Mouse (Mus musculus) adipose tissue, adult 10 weeks (tissue): ENCODE measurements around the gene Olfr90. TPM values are rescaled to one million over a fixed set of nuclear protein-coding genes. Genes with fewer than 3 reads are reported as not detected.

Experiments used
- polyA plus RNA-seq: library from polyadenylated mRNA; stranded (reverse); fragments of 350-450 nt; fragmentation: Illumina TruSeq; extraction: RNeasy Lipid Tissue Mini Kit (QIAGEN cat#74804); gene quantifications from one replicate; pipeline ENCODE4 v1.2.3, GENCODE M21; 2014; ENCODE audit warnings: low read depth, low replicate concordance

Gene Olfr90
- polyA plus RNA-seq, result not detected

GRCm38 (mm10) chr17:37088399-37088798 lies at the start of gene Olfr90:
Gene Olfr90 (minus strand): TSS chr17:37088499.

GRCm38 (mm10) chr17:37119988-37120387 lies 31.7 kb upstream of the Olfr90 start, which contains the start of gene Olfr92:
Gene Olfr92 (minus strand): TSS chr17:37120088.

GRCm38 (mm10) chr17:37098178-37098577 lies 9.9 kb upstream of the Olfr90 start, which contains the start of gene Olfr91:
Gene Olfr91 (minus strand): TSS chr17:37098278.

GRCm38 (mm10) chr17:37045611-37046311 lies 42.5 kb downstream of the Olfr90 start, which contains the start of gene Gabbr1:
Gene Gabbr1 (plus strand): TSS chr17:37045966.

Other genes starting within 250 kb of the Olfr90 start
- gene Trim15, start 221.3 kb downstream of the Olfr90 start, polyA plus RNA-seq, result not detected
- gene Trim10, start 218.9 kb downstream of the Olfr90 start, polyA plus RNA-seq, result 0.35 TPM
- not detected for gene Trim40, start 198.4 kb downstream of the Olfr90 start, polyA plus RNA-seq
- 0.30 TPM for gene Trim31, start 190.4 kb downstream of the Olfr90 start, polyA plus RNA-seq
- gene Rnf39, start 145.6 kb downstream of the Olfr90 start, polyA plus RNA-seq, result 0.63 TPM
- gene Ppp1r11, start 136.8 kb downstream of the Olfr90 start, polyA plus RNA-seq, result 74.7 TPM
- gene Znrd1, start 129.9 kb downstream of the Olfr90 start, polyA plus RNA-seq, result 37.9 TPM
- gene Znrd1as, start 129.9 kb downstream of the Olfr90 start, polyA plus RNA-seq, result 23.8 TPM
- not detected for gene 2410137M14Rik, start 107.3 kb downstream of the Olfr90 start, polyA plus RNA-seq
- 0.11 TPM for gene H2-M5, start 99.0 kb downstream of the Olfr90 start, polyA plus RNA-seq
- 7.2 TPM for gene Zfp57, start 87.3 kb downstream of the Olfr90 start, polyA plus RNA-seq
- not detected for gene Mog, start 65.1 kb downstream of the Olfr90 start, polyA plus RNA-seq
- 23.9 TPM for gene Gabbr1, start 42.5 kb downstream of the Olfr90 start, polyA plus RNA-seq
- gene Olfr91, start 9.8 kb upstream of the Olfr90 start, polyA plus RNA-seq, result not detected
- gene Olfr92, start 31.6 kb upstream of the Olfr90 start, polyA plus RNA-seq, result not detected
- not detected for gene Olfr93, start 73.0 kb upstream of the Olfr90 start, polyA plus RNA-seq
- 3.3 TPM for gene Ubd, start 105.4 kb upstream of the Olfr90 start, polyA plus RNA-seq
- gene Olfr94, start 112.5 kb upstream of the Olfr90 start, polyA plus RNA-seq, result not detected
- not detected for gene Olfr95, start 124.6 kb upstream of the Olfr90 start, polyA plus RNA-seq
- not detected for gene Olfr96, start 131.6 kb upstream of the Olfr90 start, polyA plus RNA-seq
- not detected for gene Olfr97, start 148.8 kb upstream of the Olfr90 start, polyA plus RNA-seq
- not detected for gene Olfr98, start 175.2 kb upstream of the Olfr90 start, polyA plus RNA-seq
- gene H2-M3, start 181.7 kb upstream of the Olfr90 start, polyA plus RNA-seq, result 8.0 TPM
- not detected for gene Olfr99, start 195.0 kb upstream of the Olfr90 start, polyA plus RNA-seq
- gene Olfr101, start 215.8 kb upstream of the Olfr90 start, polyA plus RNA-seq, result not detected
- not detected for gene Olfr102, start 228.6 kb upstream of the Olfr90 start, polyA plus RNA-seq